Mouse (Mus musculus) CH12.LX (cell line): Measurements from ENCODE around the gene Cd36.

Experiments used
- BHLHE40 ChIP-seq: IDR thresholded peaks from 2 replicates; pipeline ENCODE4 v1.6.1; 2011; ENCODE audit warnings: mild to moderate bottlenecking, low read depth, low read length, improper control_type of control experiment
- CTCF ChIP-seq, 2 experiments: IDR thresholded peaks in 1 of 2; conservative IDR thresholded peaks in 1 of 2; 2 replicates each; pipeline ENCODE4 v1.5.1; 2011 to 2012; ENCODE audit warnings: low read depth in 2 of 2, low read length in 2 of 2, improper control_type of control experiment in 1 of 2, inconsistent platforms in 1 of 2, mild to moderate bottlenecking in 1 of 2, moderate library complexity in 1 of 2
- EP300 ChIP-seq: IDR thresholded peaks from 2 replicates; pipeline ENCODE4 v1.6.1; 2011; ENCODE audit warnings: low read length, improper control_type of control experiment
- GABPA ChIP-seq: IDR thresholded peaks from 2 replicates; pipeline ENCODE4 v1.6.1; 2012; ENCODE audit warnings: low read depth, low read length, improper control_type of control experiment, inconsistent platforms; ENCODE audit not compliant: insufficient replicate concordance
- KAT2A ChIP-seq: IDR thresholded peaks from 2 replicates; pipeline ENCODE4 v1.6.1; 2012; ENCODE audit warnings: low read length, improper control_type of control experiment, inconsistent platforms; ENCODE audit not compliant: insufficient replicate concordance
- MYC ChIP-seq: IDR thresholded peaks from 2 replicates; pipeline ENCODE4 v1.6.1; 2011; ENCODE audit warnings: low read depth, mild to moderate bottlenecking, improper control_type of control experiment, low read length
- POLR2A ChIP-seq: IDR thresholded peaks from 2 replicates; pipeline ENCODE4 v1.6.1; 2011; ENCODE audit warnings: low read depth, mild to moderate bottlenecking, improper control_type of control experiment, low read length
- SIN3A ChIP-seq: IDR thresholded peaks from 2 replicates; pipeline ENCODE4 v1.6.1; 2012; ENCODE audit warnings: low read length, improper control_type of control experiment, inconsistent platforms

GRCm38 (mm10) chr5:17883357-17883875 is 5.2 kb downstream of the Cd36 start:
- TF ChIP-seq POLR2A (no peak), CTCF (conservative IDR thresholded peaks at IDR 0.05 in 1 of 2, IDR thresholded peaks at IDR 0.05 in 1 of 2; ENCODE audit: low read depth in 2 of 2, low read length in 2 of 2) (no peak), MYC (no peak), SIN3A (no peak), GABPA (no peak), BHLHE40 (no peak), EP300 (no peak), KAT2A (no peak)
